Mouse (Mus musculus) intestine, embryonic 16.5 days (tissue): ENCODE data around the gene Lgr4. TPM values are rescaled to one million over a fixed set of nuclear protein-coding genes. Genes with fewer than 3 reads are reported as not detected.

ENCODE experiments used
- ATAC-seq: fragments of 200-750 bp; cut with Nextera tagmentation; 2 replicates; pipeline ENCODE4 v1.8.0; 2017; ENCODE audit warnings: moderate TSS enrichment, moderate library complexity
- H3K27ac ChIP-seq: fragments of 300-500 bp; sonication (generic); 2 replicates; pipeline ENCODE4 v1.5.1; 2014; ENCODE audit warnings: mild to moderate bottlenecking, low read length
- H3K27me3 ChIP-seq: fragments of 300-500 bp; sonication (generic); replicated peaks from 2 replicates; pipeline ENCODE4 v1.6.1; 2014; ENCODE audit warnings: low read length, control low read depth, mixed read lengths; ENCODE audit not compliant: control insufficient read depth, insufficient read depth
- H3K36me3 ChIP-seq: fragments of 300-500 bp; sonication (generic); 2 replicates; pipeline ENCODE4 v1.6.1; 2014; ENCODE audit warnings: low read length, control low read depth; ENCODE audit not compliant: control insufficient read depth, insufficient read depth
- H3K4me1 ChIP-seq: fragments of 300-500 bp; sonication (generic); 2 replicates; pipeline ENCODE4 v1.6.1; 2014; ENCODE audit warnings: low read length, control low read depth, mixed read lengths; ENCODE audit not compliant: control insufficient read depth, insufficient read depth
- H3K4me2 ChIP-seq: fragments of 300-500 bp; sonication (generic); 2 replicates; pipeline ENCODE4 v1.6.1; 2014; ENCODE audit warnings: low read depth, low read length, control low read depth
- H3K4me3 ChIP-seq: fragments of 300-500 bp; sonication (generic); 2 replicates; pipeline ENCODE4 v1.5.1; 2014; ENCODE audit warnings: mild to moderate bottlenecking, low read length
- H3K9ac ChIP-seq: fragments of 300-500 bp; sonication (generic); 2 replicates; pipeline ENCODE4 v1.6.1; 2014; ENCODE audit warnings: low read depth, low read length
- H3K9me3 ChIP-seq: fragments of 300-500 bp; sonication (generic); 2 replicates; pipeline ENCODE4 v1.6.1; 2016; ENCODE audit warnings: low read length, control low read depth; ENCODE audit not compliant: control insufficient read depth
- WGBS: fragments of 180-500 bp; shearing (Covaris S2); extraction: QIAGEN DNeasy Blood & Tissue Kit; methylation state at CpG from one replicate; pipeline ENCODE4 v1.1.7; 2014; 5-methylcytosine and 5-hydroxymethylcytosine counted together
- polyA plus RNA-seq: library from polyadenylated mRNA; unstranded; fragments of >200 nt; fragmentation: Nextera tagmentation; extraction: Ambion mirVana; gene quantifications from 2 replicates; pipeline ENCODE4 v1.2.1, GENCODE M21; 2015

Gene Lgr4
- polyA plus RNA-seq, 1 experiment from 2014 or later = 19.0 TPM

- H3K9ac ChIP-seq = no peak overlapping the region
- ATAC-seq = peak; percentile 82
- no peaks in the 10 kb centered on the region for H3K27me3 ChIP-seq
- peaks cover 8% of the 10 kb centered on the region for H3K36me3 ChIP-seq
- WGBS = 59% methylated on average over 3 of the region's 3 CpGs
- 0 out of 2 replicates have a peak, but pooled peaks cover 2% of the 10 kb centered on the region for H3K4me1 ChIP-seq
- H3K4me2 ChIP-seq = no peak overlapping the region
- H3K27ac ChIP-seq = peak overlapping the region; percentile 60
- no peaks in the 10 kb centered on the region for H3K9me3 ChIP-seq
- H3K4me3 ChIP-seq = no peak overlapping the region
Measured at GRCm38 (mm10) chr2:110005596-110006239, 88.3 kb downstream of the Lgr4 start.

GRCm38 (mm10) chr2:110007423-110008267 is 90.2 kb downstream of the Lgr4 start:
- WGBS = 82% methylated on average over 10 of the region's 10 CpGs

DNA sequence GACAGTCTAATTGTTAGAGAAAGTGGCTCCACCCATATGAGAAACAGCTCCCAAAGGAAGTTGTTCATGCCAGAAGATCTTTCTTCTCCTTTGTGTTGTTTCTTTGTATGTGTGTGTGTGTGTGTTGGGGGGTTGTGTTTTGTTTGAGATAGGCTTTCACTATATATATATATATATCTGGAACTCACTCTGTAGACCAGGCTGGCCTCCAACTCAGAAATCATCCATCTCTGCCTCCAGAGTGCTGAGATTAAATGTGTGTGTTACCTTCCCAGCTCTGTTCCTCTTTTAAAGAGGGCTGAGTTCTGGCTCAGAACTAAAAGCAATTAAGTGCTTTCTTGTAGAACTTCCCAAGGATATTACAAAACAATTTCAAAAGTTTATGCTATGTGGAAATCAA is 92.0 kb downstream of the Lgr4 start:
- no peaks in the 10 kb centered on the region for H3K27me3 ChIP-seq
- H3K9me3 ChIP-seq = no peaks in the 10 kb centered on the region
- peaks cover 20% of the 10 kb centered on the region for H3K36me3 ChIP-seq
- H3K4me1 ChIP-seq = 0 out of 2 replicates have a peak, but pooled peaks cover 2% of the 10 kb centered on the region
- no peak overlapping the region for H3K4me2 ChIP-seq
- no peak overlapping the region for H3K4me3 ChIP-seq
- ATAC-seq = no peak
- H3K27ac ChIP-seq = no peak overlapping the region
- H3K9ac ChIP-seq = no peak overlapping the region

More at GRCm38 (mm10) chr2:110007423-110008267, 90.2 kb downstream of the Lgr4 start:
- Histone ChIP-seq H3K27me3 (no peaks in the 10 kb centered on the region), H3K4me2 (no peak overlapping the region), H3K4me1 (0 out of 2 replicates have a peak, but pooled peaks cover 2% of the 10 kb centered on the region), H3K4me3 (no peak overlapping the region), H3K9me3 (no peaks in the 10 kb centered on the region), H3K36me3 (peaks cover 20% of the 10 kb centered on the region), H3K9ac (no peak overlapping the region), H3K27ac (no peak overlapping the region)
- peak; percentile 66 for ATAC-seq

DNA sequence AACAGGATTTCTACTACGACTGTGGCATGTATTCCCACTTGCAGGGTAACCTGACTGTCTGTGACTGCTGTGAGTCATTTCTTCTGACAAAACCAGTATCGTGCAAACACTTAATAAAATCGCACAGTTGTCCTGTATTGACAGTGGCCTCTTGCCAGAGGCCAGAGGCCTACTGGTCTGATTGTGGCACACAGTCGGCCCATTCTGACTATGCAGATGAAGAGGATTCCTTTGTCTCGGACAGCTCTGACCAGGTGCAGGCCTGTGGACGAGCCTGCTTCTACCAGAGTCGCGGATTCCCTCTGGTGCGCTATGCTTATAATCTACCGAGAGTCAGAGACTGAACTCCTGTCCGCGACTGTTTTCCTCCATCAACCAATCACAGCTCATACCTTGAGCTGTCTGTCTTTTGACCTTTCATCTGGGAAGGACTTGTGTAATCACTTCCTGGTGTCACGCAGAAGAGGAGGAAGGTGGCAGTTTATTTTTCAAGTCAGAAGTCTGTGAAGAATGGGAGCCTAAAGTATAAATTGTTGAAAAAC is 94.8 kb downstream of the Lgr4 start:
- WGBS = 86% methylated on average over 13 of the region's 13 CpGs
- no peak for ATAC-seq

GRCm38 (mm10) chr2:110017087-110017486 is 99.6 kb downstream of the Lgr4 start:
- Histone ChIP-seq H3K27me3 (no peaks in the 10 kb centered on the region), H3K36me3 (peaks cover 4% of the 10 kb centered on the region), H3K4me2 (peak overlapping the region; percentile 79), H3K9me3 (no peaks in the 10 kb centered on the region), H3K9ac (peak overlapping the region; percentile 94; the same call in 1 of the 2 replicates), H3K4me1 (peaks cover 14% of the 10 kb centered on the region), H3K27ac (no peak overlapping the region), H3K4me3 (peak overlapping the region; percentile 82)
- WGBS = 44% methylated on average over 7 of the region's 7 CpGs
- ATAC-seq = no peak

More for the DNA sequence above, 94.8 kb downstream of the Lgr4 start:
- H3K9me3 ChIP-seq = no peaks in the 10 kb centered on the region
- no peak overlapping the region for H3K27ac ChIP-seq
- H3K4me1 ChIP-seq = 0 out of 2 replicates have a peak, but pooled peaks cover 4% of the 10 kb centered on the region
- H3K4me3 ChIP-seq = no peak overlapping the region
- no peaks in the 10 kb centered on the region for H3K27me3 ChIP-seq
- H3K36me3 ChIP-seq = peaks cover 17% of the 10 kb centered on the region
- no peak overlapping the region for H3K4me2 ChIP-seq
- no peak overlapping the region for H3K9ac ChIP-seq

GRCm38 (mm10) chr2:110017616-110018505 is 100.4 kb downstream of the Lgr4 start, which contains the start of gene Ccdc34:
Gene Ccdc34, plus strand, starts transcription at chr2:110017817.
- Histone ChIP-seq H3K27me3 (no peaks in the 10 kb centered on the region), H3K27ac (peak within 1 kb of the TSS; percentile 79), H3K36me3 (no peaks in the 10 kb centered on the region), H3K4me2 (peak within 1 kb of the TSS; percentile 79), H3K9ac (peak within 1 kb of the TSS; percentile 94), H3K4me3 (peak within 1 kb of the TSS; percentile 82), H3K9me3 (no peaks in the 10 kb centered on the region), H3K4me1 (peaks cover 14% of the 10 kb centered on the region)
- ATAC-seq = peak; percentile 99
- under 1% methylated on average over 55 of the region's 55 CpGs for WGBS

DNA sequence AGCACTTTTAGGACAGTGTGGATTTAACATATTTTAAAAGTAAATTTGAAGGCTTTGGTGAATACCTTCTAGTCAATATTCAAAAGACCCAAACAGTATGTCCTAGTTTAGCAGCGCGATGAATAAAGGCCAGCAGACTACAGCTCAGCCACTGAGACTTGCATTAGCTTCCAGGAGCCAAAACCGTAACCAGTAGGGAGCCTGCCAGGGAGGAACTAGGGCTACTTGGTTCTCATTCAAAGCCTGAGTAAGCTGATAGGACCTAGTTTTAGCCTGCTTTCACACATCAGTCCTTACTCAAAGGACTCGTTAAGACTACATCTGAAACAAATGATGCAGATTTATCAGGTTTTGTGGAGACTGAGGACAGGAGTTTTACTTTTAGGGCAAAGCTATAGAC is 102.2 kb downstream of the Lgr4 start:
- WGBS = 83% methylated on average over 4 of the region's 4 CpGs
- H3K4me1 ChIP-seq = peaks cover 14% of the 10 kb centered on the region
- H3K9me3 ChIP-seq = no peaks in the 10 kb centered on the region
- H3K4me2 ChIP-seq = peak overlapping the region; percentile 79; the same call in 1 of the 2 replicates
- H3K27ac ChIP-seq = no peak overlapping the region
- no peak for ATAC-seq
- 0 out of 2 replicates have a peak overlapping the region, but pooled peaks have one; percentile 24 for H3K4me3 ChIP-seq
- H3K9ac ChIP-seq = no peak overlapping the region
- H3K36me3 ChIP-seq = 0 out of 2 replicates have a peak, but pooled peaks cover 2% of the 10 kb centered on the region
- H3K27me3 ChIP-seq = no peaks in the 10 kb centered on the region

DNA sequence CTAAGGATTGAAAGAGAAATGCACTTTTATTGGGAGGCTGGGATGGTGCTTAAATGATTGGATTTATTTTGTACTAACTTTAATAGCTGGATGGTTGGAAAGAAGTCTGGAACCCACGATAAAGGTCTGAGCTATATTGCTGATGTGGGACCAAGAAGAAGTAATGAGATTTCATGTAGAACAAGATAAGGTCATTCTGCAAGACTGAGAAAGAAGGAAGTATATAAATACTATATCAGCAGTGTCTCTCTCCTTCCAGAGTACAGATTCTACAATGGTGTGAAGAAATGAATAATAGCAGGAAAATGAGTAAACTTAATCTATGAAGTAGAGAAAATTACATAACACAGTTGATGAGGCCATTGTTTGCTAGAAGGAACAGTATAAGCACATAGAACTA is 103.0 kb downstream of the Lgr4 start:
- H3K27me3 ChIP-seq = no peaks in the 10 kb centered on the region
- no peaks in the 10 kb centered on the region for H3K9me3 ChIP-seq
- no peak for ATAC-seq
- H3K36me3 ChIP-seq = 0 out of 2 replicates have a peak, but pooled peaks cover 2% of the 10 kb centered on the region
- no peak overlapping the region for H3K4me2 ChIP-seq
- WGBS = 78% methylated on average over 1 of the region's 1 CpGs
- no peak overlapping the region for H3K27ac ChIP-seq
- peaks cover 14% of the 10 kb centered on the region for H3K4me1 ChIP-seq
- no peak overlapping the region for H3K9ac ChIP-seq
- H3K4me3 ChIP-seq = no peak overlapping the region
